In the genomic region with DNA sequence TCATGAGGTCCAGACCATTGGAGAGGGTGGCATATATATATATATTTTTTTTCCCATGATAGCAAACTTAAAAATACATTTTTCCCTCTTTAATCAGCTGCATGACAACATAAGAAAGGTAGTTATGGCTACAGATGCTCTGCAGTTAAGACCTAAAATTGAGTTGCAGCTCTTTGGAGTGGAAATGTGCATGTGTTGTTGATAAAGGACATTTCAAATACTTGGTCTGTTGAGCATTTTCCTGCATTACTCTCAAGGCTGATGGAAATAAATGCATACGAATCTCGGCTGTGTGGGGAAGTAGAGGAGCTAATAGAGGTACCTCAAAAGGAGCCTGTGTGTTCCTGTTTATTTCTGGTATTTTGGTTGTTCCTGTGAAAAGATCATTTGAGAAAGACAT, we compare ENCODE assay signal across 12 mouse cellular contexts.
DNase-seq lines count a peak whose midpoint lies in the region; ATAC-seq and TF ChIP-seq lines count a peak whose summit lies in the region.
"Had no signal": no experiment of that assay in that cellular context is flagged by ENCODE, and none has a peak within 500 bp of the region (broad histone marks: within the 10 kb centered on the region; RNA-seq: fewer than 3 reads in every experiment).

No protein-coding gene starts in this region.

- no peaks in the 10 kb centered on the region for H3K36me3 ChIP-seq in kidney, embryonic 15.5 days
- H3K36me3 ChIP-seq in hindbrain, embryonic 11.5 days (ENCODE audit: control insufficient read depth, insufficient read depth, low read length), result no peaks in the 10 kb centered on the region
- H3K36me3 ChIP-seq in limb, embryonic 15.5 days, result no peaks in the 10 kb centered on the region
- H3K36me3 ChIP-seq in neural tube, embryonic 15.5 days, result no peaks in the 10 kb centered on the region
- H3K36me3 ChIP-seq: heart, embryonic 10.5 days had no signal

- no peaks in the 10 kb centered on the region for H3K9me3 ChIP-seq in kidney, embryonic 15.5 days (replicated peaks)
- no peaks in the 10 kb centered on the region for H3K9me3 ChIP-seq in hindbrain, embryonic 11.5 days (ENCODE audit: control insufficient read depth, low read length)
- no peaks in the 10 kb centered on the region for H3K9me3 ChIP-seq in limb, embryonic 15.5 days
- H3K9me3 ChIP-seq in neural tube, embryonic 15.5 days (replicated peaks), result no peaks in the 10 kb centered on the region
- H3K9me3 ChIP-seq: heart, embryonic 10.5 days had no signal

- ATAC-seq in kidney, embryonic 15.5 days (replicated peaks; ENCODE audit: low FRiP score), result no peak
- ATAC-seq in hindbrain, embryonic 11.5 days (ENCODE audit: low FRiP score), result peak; percentile 15
- ATAC-seq in limb, embryonic 15.5 days (ENCODE audit: insufficient number of reproducible peaks, low FRiP score, low TSS enrichment, low read depth), result no peak
- ATAC-seq in neural tube, embryonic 15.5 days (ENCODE audit: low FRiP score), result no peak

- intact Hi-C loops in gastrocnemius, adult 2 months (cut with DNase I), result no loop called here

- H3K4me1 ChIP-seq in kidney, embryonic 15.5 days, result peaks cover 8% of the 10 kb centered on the region
- H3K4me1 ChIP-seq in hindbrain, embryonic 11.5 days (replicated peaks; ENCODE audit: control insufficient read depth, insufficient read depth, low read length), result no peaks in the 10 kb centered on the region
- H3K4me1 ChIP-seq in limb, embryonic 15.5 days, result peaks cover 6% of the 10 kb centered on the region
- H3K4me1 ChIP-seq in neural tube, embryonic 15.5 days, result peaks cover 6% of the 10 kb centered on the region
- H3K4me1 ChIP-seq: heart, embryonic 10.5 days had no signal

- 68% methylated on average over 2 of the region's 2 CpGs for WGBS in kidney, embryonic 15.5 days
- WGBS in hindbrain, embryonic 11.5 days, result 57% methylated on average over 2 of the region's 2 CpGs
- 31% methylated on average over 2 of the region's 2 CpGs for WGBS in limb, embryonic 15.5 days
- 52% methylated on average over 2 of the region's 2 CpGs for WGBS in neural tube, embryonic 15.5 days

- no peak overlapping the region for H3K4me3 ChIP-seq in kidney, embryonic 15.5 days (replicated peaks)
- no peak overlapping the region for H3K4me3 ChIP-seq in hindbrain, embryonic 11.5 days (ENCODE audit: low read depth, low read length)
- H3K4me3 ChIP-seq in limb, embryonic 15.5 days, result no peak overlapping the region
- H3K4me3 ChIP-seq in neural tube, embryonic 15.5 days (replicated peaks), result peak overlapping the region; percentile 29; the same call in 1 of the 2 replicates
- H3K4me3 ChIP-seq in gastrocnemius, adult 2 months, result no peak overlapping the region
- H3K4me3 ChIP-seq: heart, embryonic 10.5 days had no signal

- TF ChIP-seq CTCF in gastrocnemius, adult 2 months (IDR thresholded peaks at IDR 0.05), result no peak

- H3K27me3 ChIP-seq in kidney, embryonic 15.5 days, result no peaks in the 10 kb centered on the region
- H3K27me3 ChIP-seq in hindbrain, embryonic 11.5 days (ENCODE audit: control insufficient read depth, insufficient read depth, low read length), result no peaks in the 10 kb centered on the region; the same call in 1 of the 2 replicates
- no peaks in the 10 kb centered on the region for H3K27me3 ChIP-seq in limb, embryonic 15.5 days
- no peaks in the 10 kb centered on the region for H3K27me3 ChIP-seq in neural tube, embryonic 15.5 days (replicated peaks)

- no peak for DNase-seq in kidney, adult 8-10 months
- peak; percentile 14 for DNase-seq in hindbrain, embryonic 11.5 days (ENCODE audit: low spot score)
- DNase-seq in gastrocnemius, adult 18-20 months (ENCODE audit: low spot score), result no peak
- DNase-seq in adrenal gland, adult 8-10 months, result no peak
- no peak for DNase-seq in gastrocnemius, adult 2 months
- DNase-seq: cerebellum, adult 11-12 months; lung, postnatal 10 days; thymus, adult 18-20 months had no signal

- peak overlapping the region; percentile 52; the same call in 1 of the 2 replicates for H3K4me2 ChIP-seq in kidney, embryonic 15.5 days
- H3K4me2 ChIP-seq in hindbrain, embryonic 11.5 days (replicated peaks; ENCODE audit: low read depth, low read length), result no peak overlapping the region
- peak overlapping the region; percentile 44; the same call in 1 of the 2 replicates for H3K4me2 ChIP-seq in limb, embryonic 15.5 days
- H3K4me2 ChIP-seq in neural tube, embryonic 15.5 days, result peak overlapping the region; percentile 58

- no peak overlapping the region for H3K27ac ChIP-seq in kidney, embryonic 15.5 days
- H3K27ac ChIP-seq in hindbrain, embryonic 11.5 days (ENCODE audit: low read depth, low read length), result no peak overlapping the region
- H3K27ac ChIP-seq in limb, embryonic 15.5 days, result peak overlapping the region; percentile 7; the same call in 1 of the 2 replicates
- H3K27ac ChIP-seq in neural tube, embryonic 15.5 days (replicated peaks), result no peak overlapping the region
- no peak overlapping the region for H3K27ac ChIP-seq in gastrocnemius, adult 2 months
- H3K27ac ChIP-seq: heart, embryonic 10.5 days had no signal

- H3K9ac ChIP-seq in kidney, embryonic 15.5 days, result no peak overlapping the region
- no peak overlapping the region for H3K9ac ChIP-seq in hindbrain, embryonic 11.5 days (ENCODE audit: low read depth, low read length)
- no peak overlapping the region for H3K9ac ChIP-seq in limb, embryonic 15.5 days
- no peak overlapping the region for H3K9ac ChIP-seq in neural tube, embryonic 15.5 days (replicated peaks)
